Mouse (Mus musculus) gastrocnemius, postnatal 4 days (tissue): ENCODE results near the gene Mtap. TPM values are rescaled to one million over a fixed set of nuclear protein-coding genes. Genes with fewer than 3 reads are reported as not detected.

Experiments used
- DNase-seq, 2 experiments: peaks; one replicate each; pipeline ENCODE4 v3.0.0; 2021 to 2022; ENCODE audit warnings: low spot score in 2 of 2, mixed read lengths in 2 of 2
- total RNA-seq, 2 experiments: library from RNA; stranded (reverse); gene quantifications; 2 replicates each; pipeline ENCODE4 v1.2.3; 2021

Mtap gene
- total RNA-seq, 2 experiments from 2014 or later, result 18.7 to 19.7 TPM

DNA sequence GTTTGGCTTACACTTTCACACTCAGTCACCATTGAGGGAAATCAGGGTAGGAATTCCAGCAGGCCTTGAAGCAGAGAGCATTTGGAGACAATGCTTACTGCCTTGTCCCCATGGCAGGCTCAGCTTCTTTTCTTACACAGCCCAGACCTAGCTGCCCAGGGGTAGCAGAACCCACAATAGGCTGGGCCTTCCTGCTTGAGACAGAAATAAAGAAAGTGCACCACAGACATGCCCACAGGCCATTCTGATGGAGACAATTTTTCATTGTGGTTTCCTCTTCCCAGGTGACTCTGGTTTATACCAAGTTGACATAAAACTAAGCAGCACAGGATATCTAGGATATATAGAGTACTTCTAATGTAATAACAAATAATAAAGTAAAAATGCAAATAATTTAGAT, 72.4 kb downstream of the Mtap start:
- no peak for DNase-seq

DNA sequence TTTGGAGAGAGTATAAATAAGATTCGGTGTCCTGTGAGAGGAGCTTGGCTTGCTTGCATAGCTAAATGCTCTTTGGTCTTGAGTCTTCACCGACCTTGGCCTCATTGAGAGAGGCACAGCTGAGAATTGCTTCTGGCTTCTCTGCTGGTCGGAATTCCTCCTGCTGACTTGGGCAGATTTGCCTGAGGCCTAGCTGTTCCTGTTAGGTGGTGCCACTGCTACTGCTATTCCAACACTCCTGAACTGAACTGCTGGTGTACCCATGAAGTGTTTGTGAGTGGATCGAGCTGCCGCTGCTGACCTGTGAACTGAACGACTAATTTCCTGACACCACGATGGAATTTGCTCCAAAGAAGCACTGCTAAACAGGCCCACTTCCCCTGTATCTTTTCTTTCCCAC, 73.4 kb downstream of the Mtap start:
- DNase-seq, result no peak

DNA sequence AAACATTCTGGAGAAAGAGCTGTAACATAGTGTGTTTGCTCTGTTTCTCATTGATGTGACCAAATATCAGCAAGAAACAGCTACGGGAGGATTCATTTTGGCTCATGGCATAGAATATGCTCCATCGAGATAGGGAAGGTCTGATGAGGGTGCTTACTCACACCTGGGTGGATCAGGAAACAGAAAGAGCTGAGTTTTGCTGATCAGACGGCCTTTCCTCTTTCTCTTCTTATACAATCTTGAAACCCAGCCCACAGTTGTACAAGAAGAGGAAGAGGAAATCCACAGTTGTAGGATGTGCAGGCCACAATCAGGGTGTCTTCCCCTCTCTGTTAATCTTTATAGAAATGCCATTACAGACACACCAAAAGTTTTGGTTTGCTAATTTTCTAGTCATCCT, 75.3 kb downstream of the Mtap start:
- no peak for DNase-seq

Other genes starting within 250 kb of the Mtap start
- not detected for gene Cdkn2a, start 157.5 kb downstream of the Mtap start, total RNA-seq
- gene Cdkn2b, start 173.9 kb downstream of the Mtap start, total RNA-seq, result under 1 TPM in 1 of 2 experiments, not detected in 1; 0.44 TPM